Mouse (Mus musculus): Measurements from ENCODE around the gene Ngly1. TPM values are rescaled to one million over a fixed set of nuclear protein-coding genes. Genes with fewer than 3 reads are reported as not detected.

The Ngly1 gene
- total RNA-seq (2017) = 46.9 and 54.9 TPM in 2 replicates

DNA sequence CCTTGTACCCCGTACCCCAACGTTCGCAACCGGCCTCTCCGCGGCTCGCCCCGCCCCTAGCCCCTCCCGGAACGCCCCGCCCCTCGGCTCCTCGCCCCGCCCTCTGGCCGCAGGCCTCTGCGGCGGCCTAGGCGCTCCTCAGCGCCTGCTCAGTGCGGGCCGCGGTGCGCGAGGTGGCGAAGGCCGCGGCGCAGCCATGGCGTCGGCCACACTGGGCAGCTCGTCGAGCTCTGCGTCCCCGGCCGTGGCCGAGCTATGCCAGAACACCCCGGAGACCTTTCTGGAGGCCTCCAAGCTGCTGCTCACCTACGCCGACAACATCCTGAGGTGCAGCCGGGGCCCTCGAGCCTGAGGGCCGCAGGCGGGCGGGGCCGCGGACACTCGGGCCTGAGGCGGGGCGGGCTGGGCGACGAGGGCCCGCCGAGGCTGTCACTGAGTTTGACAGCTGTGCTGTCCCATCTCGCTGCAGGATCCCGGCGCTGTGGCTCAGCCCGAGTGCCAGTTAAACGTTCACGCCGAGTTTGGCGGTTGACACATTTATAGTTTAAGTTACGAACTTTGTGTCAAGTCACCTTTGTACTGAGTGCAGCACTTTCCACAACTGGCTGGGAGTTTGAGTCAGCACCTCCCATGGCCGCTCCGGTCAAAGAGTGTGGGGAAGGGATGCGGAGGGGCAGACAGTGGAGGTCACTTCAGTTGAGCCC lies at the start of gene Ngly1, which contains the start of gene Oxsm:
Ngly1 (plus strand) TSS at position 110 of the 704 bp plus-strand sequence.
Oxsm (minus strand) TSS at position 638 of the 704 bp plus-strand sequence.
- ATAC-seq (replicated peaks in 1 of 2; ENCODE audit: insufficient read depth in 1 of 2, low FRiP score in 2 of 2, low TSS enrichment in 1 of 2, low read depth in 1 of 2, poor library complexity in 2 of 2, severe bottlenecking in 2 of 2) = peak; percentile 70 to 80

DNA sequence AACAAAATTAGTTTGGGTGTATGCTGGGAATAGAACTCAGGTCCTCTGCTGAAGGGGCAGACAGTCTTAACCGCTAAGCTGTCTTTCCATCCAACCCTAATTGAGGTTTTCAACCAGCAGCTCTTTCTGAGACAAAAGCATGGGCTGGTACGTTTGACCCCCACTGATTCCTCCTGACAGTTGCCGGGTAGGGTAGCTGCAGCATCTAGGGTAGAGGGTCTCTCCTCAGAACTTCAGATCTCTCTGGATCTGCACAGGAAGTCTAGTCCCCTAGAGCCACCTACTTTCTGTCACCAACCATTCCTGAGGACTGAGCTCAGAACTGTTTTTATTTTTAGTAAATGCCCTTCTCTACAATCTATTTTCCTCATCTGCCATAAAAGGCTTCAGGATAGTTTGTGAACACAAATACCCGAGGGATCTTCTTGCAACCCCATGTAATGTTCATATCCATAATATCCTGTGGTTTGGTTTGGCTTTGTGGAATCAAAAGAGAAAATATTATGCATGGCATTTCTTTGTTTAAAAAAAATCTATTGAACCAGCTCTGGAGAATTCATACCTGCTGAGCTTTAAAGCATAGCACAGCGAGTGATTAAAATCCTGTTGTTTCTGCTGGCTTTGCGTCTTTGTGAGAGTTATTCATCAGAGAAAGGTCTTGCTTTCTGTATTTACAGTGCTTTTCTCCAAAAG lies 48.7 kb upstream of the Ngly1 start:
- ATAC-seq (replicated peaks in 1 of 2; ENCODE audit: insufficient read depth in 1 of 2, low FRiP score in 2 of 2, low TSS enrichment in 1 of 2, low read depth in 1 of 2, poor library complexity in 2 of 2, severe bottlenecking in 2 of 2) = no peak

DNA sequence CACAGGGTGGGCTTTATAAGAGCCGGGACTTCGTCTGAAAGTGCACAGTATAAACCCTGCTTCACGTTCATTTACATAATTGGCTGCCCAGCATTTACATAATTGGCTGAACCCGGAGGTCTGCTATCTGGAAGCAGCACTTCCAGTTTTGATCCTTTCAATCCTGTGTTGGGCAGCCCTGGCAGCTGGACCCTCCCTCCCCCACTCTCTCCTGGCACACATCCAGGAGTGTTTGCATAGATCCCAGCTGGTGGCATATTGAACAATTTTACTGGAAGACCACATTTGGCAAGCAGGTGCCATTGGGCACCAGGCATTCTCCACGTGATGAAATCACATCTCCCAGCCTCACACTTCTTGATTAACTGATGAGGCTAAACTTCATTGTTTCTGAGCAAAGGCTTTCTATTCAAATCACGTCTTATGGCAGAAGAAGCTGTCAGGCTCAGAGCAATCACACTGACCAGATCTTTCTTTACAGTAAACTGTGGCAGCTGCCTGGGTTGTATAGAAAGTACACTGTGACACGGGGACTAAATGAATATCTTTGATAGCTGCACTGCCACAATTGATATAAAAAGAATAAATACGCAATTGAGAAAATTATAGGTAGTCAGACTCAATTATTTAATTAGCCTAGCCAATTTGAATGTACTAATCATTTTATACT lies 48.0 kb upstream of the Ngly1 start:
- 0 out of 4 replicates have a peak, but pooled peaks of 1 of the 2 experiments have one; percentile 12 for ATAC-seq (replicated peaks in 1 of 2; ENCODE audit: insufficient read depth in 1 of 2, low FRiP score in 2 of 2, low TSS enrichment in 1 of 2, low read depth in 1 of 2, poor library complexity in 2 of 2, severe bottlenecking in 2 of 2)

DNA sequence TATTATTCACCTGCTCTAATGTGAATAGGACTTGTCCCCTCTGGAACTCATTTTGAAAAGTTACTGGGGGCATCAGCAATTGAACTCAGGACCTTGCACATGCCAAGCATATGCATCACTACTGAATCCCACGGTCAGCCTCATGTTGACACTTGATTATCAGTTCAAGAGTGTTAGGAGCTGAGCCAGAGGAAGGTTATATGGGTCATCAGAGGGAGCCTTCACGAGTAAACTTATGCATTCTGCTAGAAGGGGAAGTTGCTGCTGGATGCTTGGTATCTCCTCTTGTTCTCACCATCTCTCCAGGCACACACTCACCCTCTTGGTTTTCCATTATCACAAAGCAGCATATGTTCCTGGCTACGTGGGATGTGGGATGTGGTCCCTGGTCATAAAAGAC lies 47.4 kb upstream of the Ngly1 start:
- ATAC-seq (replicated peaks in 1 of 2; ENCODE audit: insufficient read depth in 1 of 2, low FRiP score in 2 of 2, low TSS enrichment in 1 of 2, low read depth in 1 of 2, poor library complexity in 2 of 2, severe bottlenecking in 2 of 2) = peak in 1 of 2 experiments; percentile 22; a peak in 1 of 4 replicates

DNA sequence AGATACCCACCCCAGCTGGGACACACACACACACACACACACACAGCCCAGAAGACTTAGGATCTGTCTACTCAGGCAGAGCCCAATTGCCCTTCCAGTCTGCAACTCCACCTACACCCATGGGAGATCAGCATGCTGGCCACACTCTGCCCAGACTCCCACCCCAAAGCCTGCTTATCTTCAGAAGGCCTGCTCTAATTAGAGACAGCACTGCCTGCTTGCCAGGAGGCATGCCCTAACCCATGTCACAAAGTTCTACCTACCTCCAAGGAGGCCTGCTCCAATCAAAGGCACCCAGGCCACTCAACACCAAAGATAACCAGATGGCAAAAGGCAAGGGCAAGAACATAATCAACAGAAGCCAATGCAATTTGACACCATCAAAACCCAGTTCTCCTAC lies 41.4 kb upstream of the Ngly1 start:
- no peak for ATAC-seq (replicated peaks in 1 of 2; ENCODE audit: insufficient read depth in 1 of 2, low FRiP score in 2 of 2, low TSS enrichment in 1 of 2, low read depth in 1 of 2, poor library complexity in 2 of 2, severe bottlenecking in 2 of 2)

DNA sequence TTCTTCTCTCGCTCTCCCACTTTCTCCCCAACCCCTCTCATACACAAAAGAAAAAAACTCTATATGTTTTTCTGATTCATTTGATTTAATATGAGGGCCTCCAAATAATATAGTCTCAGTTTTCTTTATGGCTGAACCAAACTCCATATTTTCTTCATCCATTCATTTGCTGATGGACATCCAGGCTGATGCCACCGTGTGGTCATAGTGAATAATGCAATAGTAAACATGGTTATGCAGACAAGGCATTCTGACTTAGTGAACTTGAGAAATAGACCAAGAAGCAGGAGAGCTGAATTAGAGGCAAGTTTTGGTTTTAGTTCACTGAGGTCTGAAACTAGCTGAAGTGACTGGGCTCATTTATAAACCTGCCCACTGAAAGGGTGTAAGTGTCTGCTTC lies 30.1 kb upstream of the Ngly1 start:
- ATAC-seq (replicated peaks in 1 of 2; ENCODE audit: insufficient read depth in 1 of 2, low FRiP score in 2 of 2, low TSS enrichment in 1 of 2, low read depth in 1 of 2, poor library complexity in 2 of 2, severe bottlenecking in 2 of 2) = peak in 1 of 2 experiments; percentile 56; a peak in 3 of 4 replicates

DNA sequence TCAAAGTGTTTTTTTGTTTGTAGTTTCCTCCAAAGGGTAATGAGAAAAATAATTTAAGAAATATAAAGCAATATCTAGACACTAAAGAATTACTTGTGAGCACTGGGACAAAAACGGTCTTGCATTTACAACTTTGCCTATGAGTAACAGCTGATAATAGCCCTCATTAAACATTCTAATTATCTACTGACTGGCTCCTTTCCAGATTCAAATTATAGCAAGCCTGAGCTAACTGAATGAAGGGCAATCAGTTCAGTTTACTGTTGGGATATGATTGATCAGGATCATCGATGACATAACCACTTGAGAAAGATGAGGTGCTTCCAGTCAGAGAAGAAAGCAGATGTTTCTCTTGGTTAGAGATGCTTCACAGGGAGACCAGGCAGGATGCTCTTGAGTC lies 19.7 kb upstream of the Ngly1 start:
- ATAC-seq (replicated peaks in 1 of 2; ENCODE audit: insufficient read depth in 1 of 2, low FRiP score in 2 of 2, low TSS enrichment in 1 of 2, low read depth in 1 of 2, poor library complexity in 2 of 2, severe bottlenecking in 2 of 2) = no peak

DNA sequence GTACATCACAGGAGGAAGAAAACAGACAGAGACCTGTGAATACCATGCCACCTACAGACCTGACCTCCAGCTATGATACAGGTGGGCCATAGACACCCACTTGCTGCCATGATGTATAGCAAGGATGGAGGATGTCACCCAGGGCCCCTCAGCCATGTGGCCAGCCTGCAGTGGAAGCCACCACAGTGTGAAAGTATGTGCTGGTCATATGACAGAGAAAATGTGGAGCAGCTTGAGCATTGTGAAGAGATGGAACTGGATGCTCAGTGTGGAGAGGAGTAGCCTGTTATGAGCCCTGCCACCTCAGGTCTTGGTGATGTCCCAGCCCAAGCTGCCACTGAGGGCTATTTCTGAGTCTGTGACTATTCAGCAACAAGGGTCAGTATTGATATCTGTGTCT lies 18.5 kb upstream of the Ngly1 start:
- no peak for ATAC-seq (replicated peaks in 1 of 2; ENCODE audit: insufficient read depth in 1 of 2, low FRiP score in 2 of 2, low TSS enrichment in 1 of 2, low read depth in 1 of 2, poor library complexity in 2 of 2, severe bottlenecking in 2 of 2)

DNA sequence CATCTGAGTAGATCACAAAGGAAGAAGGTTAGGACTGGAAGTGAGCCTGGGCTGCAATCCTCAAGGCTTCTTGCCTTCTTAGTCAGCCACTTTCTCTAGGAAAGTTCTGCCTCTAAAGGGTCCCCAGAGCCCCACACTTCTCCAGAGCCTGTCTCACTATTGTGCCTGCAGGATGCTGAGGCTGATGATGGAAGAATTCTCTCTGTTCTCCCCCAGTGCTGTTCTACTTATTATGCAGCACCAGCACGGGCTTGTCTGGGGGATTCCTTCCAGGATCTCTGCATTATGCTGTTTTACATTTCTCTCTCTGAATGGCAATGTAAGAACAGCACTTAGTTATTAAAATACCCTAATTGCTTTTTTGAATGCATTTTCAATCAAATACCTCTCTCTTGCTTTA lies 15.6 kb upstream of the Ngly1 start:
- ATAC-seq (replicated peaks in 1 of 2; ENCODE audit: insufficient read depth in 1 of 2, low FRiP score in 2 of 2, low TSS enrichment in 1 of 2, low read depth in 1 of 2, poor library complexity in 2 of 2, severe bottlenecking in 2 of 2) = no peak

DNA sequence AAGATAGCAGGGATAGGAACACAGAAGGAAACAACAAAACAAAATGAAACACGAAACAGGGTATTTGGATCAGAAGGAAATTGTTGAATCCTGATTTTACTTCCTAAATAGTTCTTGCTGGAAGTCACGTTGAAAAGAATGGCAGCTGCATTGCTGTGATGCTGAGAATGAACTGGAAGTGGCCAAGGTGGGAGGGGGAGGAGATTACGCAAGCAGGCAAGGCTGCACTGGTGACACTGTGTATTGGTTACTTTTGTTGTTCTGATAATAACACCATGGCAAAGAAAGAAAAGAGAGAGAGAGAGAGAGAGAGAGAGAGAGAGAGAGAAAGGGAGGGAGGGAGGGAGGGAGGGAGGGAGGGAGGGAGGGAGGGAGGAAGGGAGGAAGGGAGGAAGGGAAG lies 12.6 kb upstream of the Ngly1 start:
- no peak for ATAC-seq (replicated peaks in 1 of 2; ENCODE audit: insufficient read depth in 1 of 2, low FRiP score in 2 of 2, low TSS enrichment in 1 of 2, low read depth in 1 of 2, poor library complexity in 2 of 2, severe bottlenecking in 2 of 2)

DNA sequence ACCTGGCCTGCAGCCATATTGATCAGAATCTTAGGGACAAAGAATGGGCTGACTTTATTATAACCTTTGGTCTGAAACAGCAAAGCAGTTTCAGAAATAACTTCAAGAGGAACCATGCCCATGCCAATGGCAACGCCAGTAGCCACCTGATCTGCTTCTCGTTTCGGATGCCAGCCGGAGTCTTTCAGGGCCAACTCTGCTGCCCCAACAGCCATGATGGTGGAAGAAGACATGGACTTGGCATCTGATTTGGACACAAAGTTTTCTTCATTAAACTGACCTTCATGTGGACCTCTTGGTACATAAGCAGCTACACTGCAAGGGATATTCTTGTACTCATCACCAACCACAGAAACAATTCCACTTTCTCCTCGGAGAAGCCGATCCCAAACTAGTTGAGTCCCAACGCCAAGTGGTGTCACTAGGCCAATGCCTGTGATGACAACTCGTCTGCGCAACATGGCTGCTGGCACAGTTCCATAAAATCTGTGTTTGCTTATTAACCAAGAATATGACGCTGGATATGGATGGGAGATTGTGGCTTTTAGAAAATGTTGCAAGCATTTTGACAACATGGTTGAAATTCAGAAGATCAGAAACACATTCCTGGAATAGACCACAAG lies 6.8 kb upstream of the Ngly1 start:
- no peak for ATAC-seq (replicated peaks in 1 of 2; ENCODE audit: insufficient read depth in 1 of 2, low FRiP score in 2 of 2, low TSS enrichment in 1 of 2, low read depth in 1 of 2, poor library complexity in 2 of 2, severe bottlenecking in 2 of 2)

DNA sequence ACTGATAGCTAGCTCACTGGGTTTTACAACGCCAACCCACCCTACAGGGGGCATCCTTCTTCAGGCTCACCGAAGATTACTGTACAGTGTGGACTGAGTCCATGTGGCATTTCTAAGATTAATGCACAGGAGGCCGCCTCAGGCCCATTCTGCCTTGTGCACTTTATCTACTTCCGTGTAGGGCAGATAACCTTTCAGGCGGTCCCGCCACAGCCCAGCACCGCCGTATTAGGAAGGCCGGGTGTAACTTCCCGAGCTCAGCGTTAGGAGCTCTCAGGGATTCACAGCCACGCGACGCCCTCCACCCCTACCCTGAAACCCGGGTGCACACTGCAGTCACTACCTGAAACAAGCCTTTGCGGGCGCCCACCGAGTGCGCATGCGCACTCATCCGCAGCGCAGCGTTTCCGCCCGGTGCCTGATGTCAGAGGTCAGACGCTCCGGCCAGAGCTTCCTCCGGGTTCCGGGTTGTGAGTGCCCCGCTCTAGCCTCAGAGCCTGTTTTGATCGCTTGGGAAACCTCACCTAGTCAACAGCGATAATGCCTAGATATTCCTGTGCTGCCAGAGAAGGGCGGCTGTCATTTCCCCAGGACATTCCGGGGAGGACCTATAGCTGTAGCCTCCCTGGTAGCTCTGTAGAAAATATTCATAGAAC lies 6.0 kb upstream of the Ngly1 start:
- peak; percentile 81 to 91 for ATAC-seq (replicated peaks in 1 of 2; ENCODE audit: insufficient read depth in 1 of 2, low FRiP score in 2 of 2, low TSS enrichment in 1 of 2, low read depth in 1 of 2, poor library complexity in 2 of 2, severe bottlenecking in 2 of 2)

DNA sequence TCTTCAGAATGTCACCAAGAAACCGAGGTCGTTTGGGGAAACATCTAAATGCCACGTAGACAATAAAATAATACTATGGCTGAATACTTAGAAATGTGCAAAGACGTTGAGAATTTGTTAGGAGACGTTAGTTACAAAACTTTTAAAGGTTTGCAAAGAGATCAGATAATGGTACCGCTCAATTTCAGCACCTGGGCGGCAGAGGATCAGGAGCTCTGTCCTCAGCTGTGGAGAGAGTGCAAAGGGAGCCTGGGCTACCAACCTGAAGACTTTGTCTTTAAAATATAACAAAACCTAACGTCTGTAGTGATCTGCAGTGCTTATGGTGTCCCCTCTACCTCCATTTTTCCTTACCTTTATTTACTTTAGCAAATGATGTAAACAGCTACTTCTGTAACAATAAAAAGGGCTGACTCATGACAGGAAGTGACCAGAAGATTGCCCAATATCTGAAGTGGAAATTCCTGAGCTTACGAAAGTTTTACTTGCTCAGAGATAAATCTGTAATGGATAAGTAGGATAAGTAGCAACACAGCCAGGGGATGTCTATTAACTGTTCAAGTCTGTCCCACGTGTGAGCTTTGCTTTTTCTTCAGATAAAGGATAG lies 5.4 kb upstream of the Ngly1 start:
- peak; percentile 13 to 20; a peak in 2 of 4 replicates for ATAC-seq (replicated peaks in 1 of 2; ENCODE audit: insufficient read depth in 1 of 2, low FRiP score in 2 of 2, low TSS enrichment in 1 of 2, low read depth in 1 of 2, poor library complexity in 2 of 2, severe bottlenecking in 2 of 2)

DNA sequence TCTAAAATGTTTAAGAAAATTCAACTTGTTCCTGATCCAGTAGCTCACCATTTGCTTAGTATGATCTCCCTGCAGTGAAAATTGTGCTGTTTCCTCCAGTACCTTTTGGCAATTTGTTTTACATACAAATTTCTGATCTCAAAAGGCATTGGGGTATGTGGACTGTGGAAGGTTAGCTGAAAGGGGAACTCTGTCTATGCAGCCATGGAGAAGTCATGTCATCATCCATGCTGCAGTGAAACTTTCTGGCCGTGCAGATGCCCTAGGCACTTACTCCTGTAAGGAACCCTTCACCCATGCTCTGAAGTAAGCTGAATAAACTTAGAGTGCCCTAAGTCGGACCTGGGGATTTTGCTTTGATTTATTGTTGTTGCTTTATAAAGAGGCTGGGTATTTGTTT lies 4.7 kb upstream of the Ngly1 start:
- no peak; a peak in 1 of 4 replicates for ATAC-seq (replicated peaks in 1 of 2; ENCODE audit: insufficient read depth in 1 of 2, low FRiP score in 2 of 2, low TSS enrichment in 1 of 2, low read depth in 1 of 2, poor library complexity in 2 of 2, severe bottlenecking in 2 of 2)

DNA sequence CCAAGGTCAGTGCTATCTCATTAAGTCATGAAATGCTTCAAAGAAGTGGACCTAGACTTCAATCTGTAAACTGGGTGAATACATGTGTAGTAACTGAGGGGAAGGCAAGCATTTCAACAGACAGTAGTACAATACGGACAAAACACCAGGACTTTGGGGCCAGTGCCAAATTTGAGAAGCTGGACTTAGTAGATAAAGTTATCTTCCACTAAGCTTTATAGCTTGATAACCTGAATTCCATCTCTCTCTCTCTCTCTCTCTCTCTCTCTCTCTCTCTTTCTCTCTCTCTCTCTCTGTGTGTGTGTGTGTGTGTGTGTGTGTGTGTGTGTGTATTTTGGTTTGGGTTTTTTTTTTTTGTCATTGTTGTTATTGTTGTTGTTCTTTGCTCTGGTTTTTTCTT lies 4.0 kb upstream of the Ngly1 start:
- no peak for ATAC-seq (replicated peaks in 1 of 2; ENCODE audit: insufficient read depth in 1 of 2, low FRiP score in 2 of 2, low TSS enrichment in 1 of 2, low read depth in 1 of 2, poor library complexity in 2 of 2, severe bottlenecking in 2 of 2)

DNA sequence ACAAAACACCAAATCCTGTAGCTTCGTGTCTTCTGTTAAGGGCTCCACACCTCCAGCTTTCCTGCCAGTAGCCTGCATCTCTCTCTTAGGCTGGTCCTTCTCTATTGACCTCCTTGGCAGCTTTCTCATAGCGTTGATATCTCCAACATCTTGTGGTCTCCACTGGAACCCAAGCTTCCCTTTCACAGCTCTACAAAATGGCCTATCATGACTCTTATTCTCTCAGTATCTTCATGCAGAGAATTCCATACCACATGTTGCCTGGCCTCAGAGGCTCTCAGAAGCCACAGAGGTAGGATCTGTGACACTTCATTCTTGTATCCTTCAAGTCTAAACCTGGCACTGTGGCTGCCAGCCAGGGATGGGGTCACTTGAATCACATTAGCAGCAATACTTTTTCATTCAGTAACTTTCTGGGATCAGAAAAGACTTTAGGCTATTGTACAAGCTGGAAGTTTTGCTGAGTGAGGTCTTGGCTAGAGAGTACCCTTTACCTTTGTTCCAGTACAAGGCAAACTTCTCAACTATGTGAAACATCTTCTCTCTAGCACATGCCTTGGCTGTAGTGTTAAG lies 2.7 kb upstream of the Ngly1 start:
- no peak for ATAC-seq (replicated peaks in 1 of 2; ENCODE audit: insufficient read depth in 1 of 2, low FRiP score in 2 of 2, low TSS enrichment in 1 of 2, low read depth in 1 of 2, poor library complexity in 2 of 2, severe bottlenecking in 2 of 2)

DNA sequence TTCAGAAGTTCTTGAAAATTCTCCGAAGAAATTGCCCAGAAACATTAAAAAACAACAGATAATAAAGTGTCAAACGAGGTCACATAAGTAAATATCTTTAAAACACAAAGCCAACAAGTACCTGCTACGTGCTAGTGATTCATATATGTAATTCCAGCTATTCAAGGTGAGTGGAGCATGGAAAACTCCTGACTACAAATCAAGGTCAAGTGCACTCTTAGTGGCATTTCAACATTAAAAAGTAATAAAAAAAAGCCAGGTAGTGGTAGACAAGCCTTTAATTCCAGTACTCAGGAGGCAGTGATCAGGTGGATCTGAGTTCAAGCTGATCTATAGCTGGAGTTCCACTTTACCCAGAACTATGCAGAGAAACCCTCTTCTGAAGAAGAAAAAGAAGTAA lies 945 bp upstream of the Ngly1 start:
- no peak for ATAC-seq (replicated peaks in 1 of 2; ENCODE audit: insufficient read depth in 1 of 2, low FRiP score in 2 of 2, low TSS enrichment in 1 of 2, low read depth in 1 of 2, poor library complexity in 2 of 2, severe bottlenecking in 2 of 2)
